Comparison of ENCODE assay signal across 28 mouse cellular contexts in genomic region chr12:73384747-73385146, GRCm38 (mm10).
DNase-seq lines count a peak whose midpoint lies in the region; ATAC-seq and TF ChIP-seq lines count a peak whose summit lies in the region.
"Had no signal": no experiment of that assay in that cellular context is flagged by ENCODE, and none has a peak within 500 bp of the region (broad histone marks: within the 10 kb centered on the region; RNA-seq: fewer than 3 reads in every experiment).

No protein-coding gene starts in this region.

- peak overlapping the region; percentile 29; the same call in 1 of the 2 replicates for H3K27ac ChIP-seq in kidney, embryonic 16.5 days (ENCODE audit: low read length)
- no peak overlapping the region for H3K27ac ChIP-seq in hindbrain, embryonic 10.5 days
- H3K27ac ChIP-seq: forebrain, embryonic 10.5 days; hindbrain, postnatal 0 days; left cerebral cortex, adult 2 months; liver, embryonic 13.5 days; macrophage; neural tube, embryonic 12.5 days had no signal

- no peaks in the 10 kb centered on the region for H3K9me3 ChIP-seq in kidney, embryonic 16.5 days (ENCODE audit: low read length)
- no peaks in the 10 kb centered on the region for H3K9me3 ChIP-seq in E14TG2a.4 (ENCODE audit: low read length)
- no peaks in the 10 kb centered on the region for H3K9me3 ChIP-seq in hindbrain, embryonic 10.5 days
- H3K9me3 ChIP-seq: forebrain, embryonic 10.5 days; liver, embryonic 13.5 days; neural tube, embryonic 12.5 days had no signal

- no peak for TF ChIP-seq CTCF in E14TG2a.4 (conservative IDR thresholded peaks at IDR 0.05; ENCODE audit: low read length)

- peaks cover 31% of the 10 kb centered on the region for H3K4me1 ChIP-seq in kidney, embryonic 16.5 days (ENCODE audit: insufficient read depth, low read length)
- peaks cover 41% of the 10 kb centered on the region for H3K4me1 ChIP-seq in E14TG2a.4 (replicated peaks; ENCODE audit: low read depth, low read length)
- H3K4me1 ChIP-seq in hindbrain, embryonic 10.5 days (replicated peaks), result peaks cover 37% of the 10 kb centered on the region

- no peak overlapping the region for H3K4me2 ChIP-seq in kidney, embryonic 16.5 days (replicated peaks; ENCODE audit: low read depth, low read length)
- H3K4me2 ChIP-seq: heart, embryonic 11.5 days; liver, embryonic 13.5 days; neural tube, embryonic 12.5 days had no signal

- no peak overlapping the region for H3K9ac ChIP-seq in kidney, embryonic 16.5 days (replicated peaks; ENCODE audit: low read length)
- H3K9ac ChIP-seq: liver, embryonic 13.5 days; neural tube, embryonic 12.5 days had no signal

- no peak for ATAC-seq in kidney, embryonic 16.5 days (ENCODE audit: low FRiP score, low TSS enrichment)
- peak; percentile 38 for ATAC-seq in megakaryocyte progenitor cell, adult 5-6 weeks (replicated peaks; ENCODE audit: poor library complexity)
- ATAC-seq: activated CD4-positive, CD25-positive, alpha-beta regulatory T cell, adult 4 months; hindbrain, postnatal 0 days; intestine, embryonic 16.5 days; Patski had no signal

- H3K27me3 ChIP-seq in kidney, embryonic 16.5 days (ENCODE audit: insufficient read depth, low read length), result no peaks in the 10 kb centered on the region
- H3K27me3 ChIP-seq in E14TG2a.4 (ENCODE audit: insufficient read depth, low read length), result 0 out of 2 replicates have a peak, but pooled peaks cover 3% of the 10 kb centered on the region
- no peaks in the 10 kb centered on the region for H3K27me3 ChIP-seq in hindbrain, embryonic 10.5 days (ENCODE audit: insufficient read depth, poor library complexity, severe bottlenecking)
- H3K27me3 ChIP-seq: liver, embryonic 13.5 days; neural tube, embryonic 12.5 days; Patski had no signal

- no peak for DNase-seq in kidney, postnatal 10 days
- DNase-seq in MEL-GATA-1-ER (ENCODE audit: extremely low read depth, low read depth), result peak; percentile 63
- DNase-seq in MN1 (ENCODE audit: low spot score), result no peak
- DNase-seq in hindbrain, embryonic 10.5 days (ENCODE audit: low spot score), result no peak
- DNase-seq: adrenal gland, postnatal 14 days; cerebellum, adult 2 months; cerebellum, postnatal 25 days; gastrocnemius, postnatal 25 days; kidney, adult 9 months; kidney, postnatal 36 days; layer of hippocampus, adult 9-11 months; liver, embryonic 13.5 days; lung, adult 2 months; midbrain, embryonic 14.5 days; right cerebral cortex, postnatal 25 days; spleen, adult 18-20 months had no signal

- 50% methylated on average over 6 of the region's 6 CpGs for WGBS in kidney, embryonic 16.5 days
- WGBS in hindbrain, embryonic 10.5 days, result 64% methylated on average over 6 of the region's 6 CpGs

- no peak overlapping the region for H3K4me3 ChIP-seq in kidney, embryonic 16.5 days (ENCODE audit: low read length)
- peak overlapping the region; percentile 41 for H3K4me3 ChIP-seq in E14TG2a.4 (replicated peaks; ENCODE audit: low read length)
- H3K4me3 ChIP-seq in hindbrain, embryonic 10.5 days, result no peak overlapping the region
- H3K4me3 ChIP-seq: forebrain, embryonic 10.5 days; left cerebral cortex, adult 2 months; liver, embryonic 13.5 days; neural tube, embryonic 12.5 days had no signal

- H3K36me3 ChIP-seq in kidney, embryonic 16.5 days (ENCODE audit: insufficient read depth, low read length), result no peaks in the 10 kb centered on the region
- H3K36me3 ChIP-seq in E14TG2a.4 (ENCODE audit: insufficient read depth, low read length), result no peaks in the 10 kb centered on the region
- no peaks in the 10 kb centered on the region for H3K36me3 ChIP-seq in hindbrain, embryonic 10.5 days
- H3K36me3 ChIP-seq: forebrain, embryonic 10.5 days; liver, embryonic 13.5 days; neural tube, embryonic 12.5 days had no signal
